Mouse (Mus musculus): ENCODE data around the gene Pacsin2. TPM values are rescaled to one million over a fixed set of nuclear protein-coding genes. Genes with fewer than 3 reads are reported as not detected.

Gene Pacsin2
- 65.1 to 76.5 TPM (median 69.2 TPM) in 4 replicates for total RNA-seq (2023)

DNA sequence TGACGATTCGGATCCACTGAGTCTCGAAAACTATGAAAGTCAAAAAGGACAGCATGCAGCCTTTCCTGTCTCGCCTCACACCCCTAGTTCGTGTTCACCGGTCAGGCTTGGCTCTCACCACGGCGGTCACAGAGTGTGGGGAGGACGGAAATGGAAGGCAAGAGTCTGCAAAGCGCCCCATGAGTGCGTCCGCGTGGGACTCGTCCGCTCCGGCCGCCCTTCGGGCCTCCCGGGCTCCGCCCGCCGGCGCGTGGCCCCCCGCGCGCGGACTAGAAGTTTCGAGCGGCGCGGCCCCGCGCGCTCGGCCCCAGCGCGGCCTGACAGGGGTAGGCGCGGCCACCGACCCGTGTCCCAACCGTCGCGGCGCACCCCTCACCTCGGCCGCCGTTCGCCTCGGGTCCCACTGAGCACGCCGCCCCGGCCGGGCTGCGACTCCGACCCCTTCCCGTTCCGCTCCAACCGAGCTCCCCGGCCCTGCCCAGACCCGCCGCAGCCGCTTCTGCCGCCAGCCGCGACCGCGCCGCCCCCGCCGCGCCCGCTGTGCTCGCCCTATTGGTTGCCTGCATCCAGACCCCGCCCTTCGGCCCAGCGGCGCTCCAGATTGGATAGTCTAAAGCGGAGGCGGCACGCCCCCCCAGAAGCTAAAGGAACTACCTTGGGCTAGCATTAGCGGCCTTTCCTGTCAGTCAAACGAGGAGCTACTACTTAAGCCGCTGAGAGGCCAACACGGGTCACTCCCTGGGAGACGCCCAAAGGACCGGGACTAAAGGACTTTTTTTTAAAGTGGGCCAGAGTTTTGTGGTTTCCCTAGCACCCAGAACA is at the start of gene Pacsin2:
Pacsin2 (minus strand) TSS at position 524 of the 822 bp plus-strand sequence.

DNA sequence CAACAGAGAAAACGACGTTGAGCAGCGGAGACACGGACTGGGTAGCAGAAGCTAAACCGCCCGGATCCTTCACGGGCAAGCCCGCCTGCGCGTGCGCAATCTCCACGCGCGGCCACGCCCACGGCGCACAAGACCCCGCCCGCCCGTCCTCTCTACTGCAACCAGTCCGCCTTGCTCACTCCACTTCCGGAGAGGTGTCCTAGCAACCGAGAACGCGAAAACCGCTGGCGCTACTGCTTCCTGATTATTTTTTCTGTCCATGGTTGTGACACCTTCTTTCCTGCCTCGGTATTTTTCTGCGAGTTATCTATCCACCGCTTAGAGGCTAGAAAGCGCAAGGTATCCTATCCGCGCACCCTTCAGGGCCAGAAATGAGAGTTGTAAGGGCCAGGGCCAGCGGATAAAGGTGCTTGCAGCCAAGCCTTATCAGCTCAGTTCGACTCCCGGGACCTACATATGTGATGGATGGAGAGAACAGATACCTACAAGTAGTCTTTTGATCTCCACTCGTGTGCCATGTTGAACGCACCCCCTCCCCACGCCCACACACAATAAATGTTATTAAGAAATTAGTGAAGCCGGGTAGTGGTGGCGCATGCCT is 46.5 kb upstream of the Pacsin2 start, which contains the start of gene Ttll1:
Ttll1 (minus strand) TSS at position 89 of the 601 bp plus-strand sequence.

DNA sequence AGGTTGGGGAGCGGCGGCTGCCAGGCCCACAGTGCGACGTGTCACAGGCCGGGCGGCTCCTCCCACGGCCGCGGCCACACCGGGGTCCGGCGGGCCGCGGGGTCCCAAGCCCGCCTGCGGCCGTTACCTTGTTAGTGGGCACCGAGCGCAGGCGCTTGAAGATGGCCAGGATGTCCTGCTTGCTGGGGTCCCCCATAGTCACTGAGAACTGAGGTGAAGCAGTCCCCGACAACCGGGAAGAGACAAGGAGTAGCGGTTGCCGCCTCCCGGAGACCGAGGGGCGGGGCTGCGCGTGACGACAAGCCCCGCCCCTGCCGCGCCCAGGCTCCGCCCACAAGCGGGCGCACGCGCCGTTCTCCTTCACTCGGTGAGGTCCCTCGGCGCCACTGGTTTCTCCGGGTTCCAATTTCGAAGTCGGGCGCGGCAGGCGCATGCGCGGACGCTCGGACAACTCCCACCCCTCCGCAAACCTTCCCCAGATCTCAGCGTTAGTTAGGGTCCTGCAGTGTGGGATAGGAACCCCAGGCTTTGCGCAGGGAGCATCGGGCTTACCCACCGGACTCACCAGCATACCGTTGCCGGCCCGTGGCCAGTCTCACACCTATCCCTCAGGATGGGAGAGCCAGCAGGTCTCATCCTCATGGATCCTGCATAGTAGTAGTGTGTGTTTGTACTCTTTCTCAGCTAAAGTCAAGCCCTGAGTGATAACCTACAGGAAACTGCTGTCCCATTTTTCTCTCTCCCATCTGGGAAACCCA is 114.3 kb downstream of the Pacsin2 start, which contains the start of gene Arfgap3:
Arfgap3 (minus strand) TSS at position 294 of the 758 bp plus-strand sequence.

Other genes starting within 250 kb of the Pacsin2 start
- gene A4galt, start 212.8 kb downstream of the Pacsin2 start, total RNA-seq (2023): 0.46 TPM in 1 of 4 replicates, not detected in the others
- gene Arfgap3, start 114.4 kb downstream of the Pacsin2 start, total RNA-seq (2023): 7.6 to 10.8 TPM (median 8.5 TPM) in 4 replicates
- 5.8 to 8.1 TPM (median 7.4 TPM) in 4 replicates for gene Ttll1, start 46.3 kb upstream of the Pacsin2 start, total RNA-seq (2023)
- gene Bik, start 62.3 kb upstream of the Pacsin2 start, total RNA-seq (2023): not detected in 4 replicates
- gene Tspo, start 99.0 kb upstream of the Pacsin2 start, total RNA-seq (2023): 52.6 to 63.6 TPM (median 60.8 TPM) in 4 replicates
- gene Mcat, start 99.2 kb upstream of the Pacsin2 start, total RNA-seq (2023): 18.9 to 19.9 TPM (median 19.5 TPM) in 4 replicates
- 5.7 to 8.0 TPM (median 6.2 TPM) in 4 replicates for gene Ttll12, start 130.6 kb upstream of the Pacsin2 start, total RNA-seq (2023)